Mouse (Mus musculus) limb, embryonic 14.5 days (tissue): ENCODE measurements at regions not wholly inside any gene's neighbourhood (a gene's known extent, or its start where the extent isn't known, plus 50 kb on each side); places are given as distances from the start of the nearest gene placed in this dataset.
"Not testable (repeated sequence)": the region's sequence is repeated elsewhere in the genome, so short reads cannot be mapped to it uniquely, and the experiment has no call there.

Source experiments
- ATAC-seq: fragments of 200-750 bp; cut with Nextera tagmentation; 2 replicates; pipeline ENCODE4 v1.8.0; 2017; ENCODE audit warnings: low read depth, moderate number of reproducible peaks, moderate TSS enrichment; ENCODE audit not compliant: low FRiP score
- DNase-seq: peaks from one replicate; pipeline ENCODE4 v3.0.0-alpha.2; 2015; ENCODE audit warnings: low spot score
- H3K27ac ChIP-seq: fragments of 300-500 bp; sonication (generic); replicated peaks from 2 replicates; pipeline ENCODE4 v1.5.1; 2014; ENCODE audit warnings: low read depth, mild to moderate bottlenecking, low read length, moderate library complexity, mixed read lengths
- H3K27me3 ChIP-seq: fragments of 300-500 bp; sonication (generic); 2 replicates; pipeline ENCODE4 v1.6.1; 2014; ENCODE audit warnings: low read length, mixed read lengths; ENCODE audit not compliant: control insufficient read depth, insufficient read depth
- H3K36me3 ChIP-seq: fragments of 300-500 bp; sonication (generic); 2 replicates; pipeline ENCODE4 v1.6.1; 2014; ENCODE audit warnings: mild to moderate bottlenecking, low read length, moderate library complexity, mixed read lengths; ENCODE audit not compliant: control insufficient read depth, insufficient read depth
- H3K4me1 ChIP-seq: fragments of 300-500 bp; sonication (generic); 2 replicates; pipeline ENCODE4 v1.6.1; 2014; ENCODE audit warnings: antibody characterized with exemption, low read length, mixed read lengths; ENCODE audit not compliant: control insufficient read depth, insufficient read depth
- H3K4me2 ChIP-seq: fragments of 300-500 bp; sonication (generic); replicated peaks from 2 replicates; pipeline ENCODE4 v1.6.1; 2014; ENCODE audit warnings: low read depth, mild to moderate bottlenecking, low read length, moderate library complexity; ENCODE audit not compliant: severe bottlenecking
- H3K4me3 ChIP-seq: fragments of 300-500 bp; sonication (generic); replicated peaks from 2 replicates; pipeline ENCODE4 v1.5.1; 2014; ENCODE audit warnings: low read length
- H3K9ac ChIP-seq: fragments of 300-500 bp; sonication (generic); 2 replicates; pipeline ENCODE4 v1.6.1; 2014; ENCODE audit warnings: mild to moderate bottlenecking, low read depth, low read length, moderate library complexity; ENCODE audit not compliant: severe bottlenecking
- H3K9me3 ChIP-seq: fragments of 300-500 bp; sonication (generic); 2 replicates; pipeline ENCODE4 v1.6.1; 2016; ENCODE audit warnings: low read length; ENCODE audit not compliant: control insufficient read depth
- POLR2A ChIP-seq: fragments of 200-500 bp; IDR thresholded peaks from 2 replicates; pipeline ENCODE4 v1.8.0; 2012; ENCODE audit warnings: inconsistent platforms, mild to moderate bottlenecking, moderate library complexity, borderline replicate concordance; ENCODE audit not compliant: insufficient read depth, insufficient read length; ENCODE audit errors: extremely low read depth
- WGBS: fragments of 180-500 bp; shearing (Covaris S2); extraction: QIAGEN DNeasy Blood & Tissue Kit; methylation state at CpG from one replicate; pipeline ENCODE4 v1.1.7; 2014; 5-methylcytosine and 5-hydroxymethylcytosine counted together

DNA sequence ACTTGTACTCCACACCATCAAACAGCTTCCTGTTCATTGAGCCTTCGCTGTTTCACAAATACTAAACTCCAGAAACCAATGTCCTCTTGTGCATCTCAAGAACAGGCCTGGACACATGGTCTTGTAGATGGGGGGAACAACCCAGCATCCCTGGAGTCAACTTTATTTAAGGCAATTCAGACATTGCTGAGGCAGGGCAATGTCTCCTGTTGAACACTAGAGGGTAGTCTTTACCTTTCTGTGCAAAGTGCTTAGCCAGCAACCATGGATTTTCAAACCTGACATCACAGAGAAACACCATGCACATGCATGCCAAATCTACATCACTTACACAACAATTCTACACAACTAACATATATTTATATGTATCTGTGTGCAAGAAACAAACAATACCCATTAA is 327.5 kb downstream of the Rapgef2 start:
- H3K27me3 ChIP-seq, result no peaks in the 10 kb centered on the region
- no peaks in the 10 kb centered on the region for H3K4me1 ChIP-seq
- H3K4me2 ChIP-seq, result no peak overlapping the region
- no peaks in the 10 kb centered on the region for H3K9me3 ChIP-seq
- ATAC-seq (peak; percentile 53; the same call in 1 of the 2 replicates), DNase-seq (peak; percentile 79)
- no peak overlapping the region for H3K9ac ChIP-seq
- no peaks in the 10 kb centered on the region for H3K36me3 ChIP-seq
- no peak overlapping the region for H3K27ac ChIP-seq
- WGBS, result 33% methylated on average over 1 of the region's 1 CpGs
- no peak overlapping the region for H3K4me3 ChIP-seq
- TF ChIP-seq POLR2A, result no peak

GRCm38 (mm10) chr3:78955364-78955763 is 331.0 kb downstream of the Rapgef2 start:
- WGBS, result 83% methylated on average over 7 of the region's 7 CpGs
- no peaks in the 10 kb centered on the region for H3K27me3 ChIP-seq
- H3K4me1 ChIP-seq, result no peaks in the 10 kb centered on the region
- no peaks in the 10 kb centered on the region for H3K9me3 ChIP-seq
- H3K27ac ChIP-seq, result no peak overlapping the region
- H3K36me3 ChIP-seq, result no peaks in the 10 kb centered on the region
- ATAC-seq (no peak), DNase-seq (no peak)
- no peak for TF ChIP-seq POLR2A
- H3K4me3 ChIP-seq, result no peak overlapping the region
- H3K9ac ChIP-seq, result no peak overlapping the region
- no peak overlapping the region for H3K4me2 ChIP-seq

GRCm38 (mm10) chr3:78949385-78949784 is 336.9 kb downstream of the Rapgef2 start:
- DNase-seq, H3K4me2 ChIP-seq: not testable (repeated sequence)
- 74% methylated on average over 6 of the region's 7 CpGs for WGBS

DNA sequence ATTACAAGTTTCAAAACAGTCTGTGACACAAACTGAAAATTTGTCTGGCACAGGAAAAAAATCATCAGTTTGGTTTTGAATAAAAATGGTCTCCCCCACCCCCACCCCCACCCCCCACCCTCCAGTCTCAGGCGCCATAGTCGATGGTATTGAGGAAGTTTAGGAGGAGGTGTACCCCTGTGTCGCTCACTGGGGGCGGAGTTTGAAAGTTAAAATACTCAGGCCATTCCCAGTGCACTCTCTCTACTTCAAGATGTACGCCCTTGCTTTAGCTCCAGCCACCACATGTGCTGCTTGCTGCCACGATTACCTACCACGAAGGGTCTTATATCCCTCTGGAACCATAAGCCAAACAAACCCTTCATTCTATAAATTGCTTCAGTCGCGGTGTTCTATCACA is 337.6 kb downstream of the Rapgef2 start:
- Histone ChIP-seq H3K4me2 (no peak overlapping the region), H3K4me3 (no peak overlapping the region), H3K36me3 (no peaks in the 10 kb centered on the region), H3K9ac (no peak overlapping the region), H3K4me1 (no peaks in the 10 kb centered on the region), H3K27me3 (no peaks in the 10 kb centered on the region), H3K27ac (no peak overlapping the region), H3K9me3 (no peaks in the 10 kb centered on the region)
- DNase-seq, result no peak
- ATAC-seq, result no peak
- WGBS, result 88% methylated on average over 9 of the region's 9 CpGs
- no peak for TF ChIP-seq POLR2A

More at GRCm38 (mm10) chr3:78949385-78949784, 336.9 kb downstream of the Rapgef2 start:
- not testable (repeated sequence) for H3K27me3 ChIP-seq, H3K27ac ChIP-seq, H3K4me3 ChIP-seq, H3K4me1 ChIP-seq, H3K9me3 ChIP-seq, ATAC-seq, H3K36me3 ChIP-seq, H3K9ac ChIP-seq

GRCm38 (mm10) chr3:78948171-78948570 is 338.1 kb downstream of the Rapgef2 start:
- no peaks in the 10 kb centered on the region for H3K4me1 ChIP-seq
- no peak overlapping the region for H3K4me2 ChIP-seq
- no peaks in the 10 kb centered on the region for H3K36me3 ChIP-seq
- no peaks in the 10 kb centered on the region for H3K9me3 ChIP-seq
- WGBS, result 34% methylated on average over 8 of the region's 8 CpGs
- H3K27me3 ChIP-seq, result no peaks in the 10 kb centered on the region
- H3K9ac ChIP-seq, result no peak overlapping the region
- no peak overlapping the region for H3K4me3 ChIP-seq
- no peak for TF ChIP-seq POLR2A
- ATAC-seq (no peak), DNase-seq (peak; percentile 58)
- no peak overlapping the region for H3K27ac ChIP-seq

GRCm38 (mm10) chr3:78947183-78947582 is 339.1 kb downstream of the Rapgef2 start:
- 89% methylated on average over 9 of the region's 9 CpGs for WGBS
- H3K27me3 ChIP-seq, result no peaks in the 10 kb centered on the region
- no peaks in the 10 kb centered on the region for H3K9me3 ChIP-seq
- no peaks in the 10 kb centered on the region for H3K4me1 ChIP-seq
- no peak overlapping the region for H3K4me2 ChIP-seq
- ATAC-seq (no peak), DNase-seq (no peak)
- no peak for TF ChIP-seq POLR2A
- no peaks in the 10 kb centered on the region for H3K36me3 ChIP-seq
- H3K9ac ChIP-seq, result no peak overlapping the region
- H3K27ac ChIP-seq, result no peak overlapping the region
- no peak overlapping the region for H3K4me3 ChIP-seq
